Mouse (Mus musculus): ENCODE data around the gene Btrc. TPM values are rescaled to one million over a fixed set of nuclear protein-coding genes. Genes with fewer than 3 reads are reported as not detected.
A peak's percentile ranks its signal among the peaks of the same experiment; 100 is the strongest.

Gene Btrc
- polyA plus RNA-seq, 1 experiment from 2014 or later, result 55.4 TPM

DNA sequence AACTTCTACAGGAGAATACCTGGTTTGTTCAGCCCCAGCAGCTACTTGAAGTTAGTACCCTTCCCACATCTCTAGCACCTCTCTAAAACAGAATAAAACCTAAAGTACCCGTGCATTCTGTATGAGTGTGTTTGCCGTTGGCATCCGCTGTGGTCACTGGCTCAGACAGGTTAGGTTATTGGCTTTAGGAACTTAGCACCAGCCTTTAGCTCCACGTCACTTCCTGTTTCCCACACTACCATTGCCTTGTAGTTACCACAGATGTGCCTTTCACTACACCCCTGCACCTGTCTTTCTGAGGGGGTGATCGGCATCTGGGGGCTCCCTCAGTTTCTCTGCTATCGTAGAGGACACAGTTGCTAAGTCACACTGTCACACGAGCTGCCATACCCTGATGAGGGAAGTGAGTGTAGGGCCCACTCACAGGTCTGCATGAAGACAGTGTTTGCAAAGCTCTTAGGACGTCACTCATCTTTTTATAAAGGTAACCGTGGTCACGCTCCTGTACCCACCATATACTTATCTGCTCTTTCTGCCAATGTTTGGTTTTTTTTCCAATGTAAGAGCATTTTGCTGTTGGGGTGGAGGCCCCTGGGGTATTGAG, 164.5 kb downstream of the Btrc start:
- WGBS, result 92% methylated on average over 10 of the region's 10 CpGs
- Histone ChIP-seq H3K4me1 (peaks cover 7% of the 10 kb centered on the region; the same call in 1 of the 2 replicates), H3K27ac (replicated peaks) (no peak overlapping the region), H3K9me3 (no peaks in the 10 kb centered on the region), H3K36me3 (replicated peaks) (peaks cover 69% of the 10 kb centered on the region), H3K4me3 (no peak overlapping the region), H3K27me3 (replicated peaks; ENCODE audit: low read depth, poor library complexity, severe bottlenecking) (no peaks in the 10 kb centered on the region)
- DNase-seq (ENCODE audit: low spot score), result no peak

DNA sequence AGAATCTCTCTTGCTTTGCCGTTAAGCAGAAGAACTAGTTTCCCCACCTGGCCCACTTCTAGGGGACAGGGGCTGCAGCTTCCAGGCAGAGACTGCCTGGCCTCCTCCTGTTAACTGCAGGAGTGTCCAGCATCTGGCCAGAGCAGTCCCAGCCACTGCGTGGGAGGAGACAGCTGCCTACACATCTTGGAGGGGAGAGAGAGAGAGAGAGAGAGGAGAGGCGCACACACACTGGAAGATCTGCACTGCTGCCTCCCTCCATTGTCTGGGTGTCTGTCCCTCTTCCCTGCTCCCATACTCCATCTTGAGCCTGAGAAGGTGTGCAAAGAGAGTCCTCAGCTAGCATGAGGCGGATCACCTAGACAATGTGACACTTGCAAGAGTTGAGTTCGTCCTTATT, 165.8 kb downstream of the Btrc start:
- no peaks in the 10 kb centered on the region for H3K9me3 ChIP-seq
- H3K27me3 ChIP-seq (replicated peaks; ENCODE audit: low read depth, poor library complexity, severe bottlenecking), result no peaks in the 10 kb centered on the region
- no peak overlapping the region for H3K27ac ChIP-seq (replicated peaks)
- no peak overlapping the region for H3K4me3 ChIP-seq
- WGBS, result 80% methylated on average over 5 of the region's 5 CpGs
- H3K36me3 ChIP-seq (replicated peaks), result peaks cover 56% of the 10 kb centered on the region
- no peak for DNase-seq (ENCODE audit: low spot score)
- peaks cover 9% of the 10 kb centered on the region for H3K4me1 ChIP-seq

DNA sequence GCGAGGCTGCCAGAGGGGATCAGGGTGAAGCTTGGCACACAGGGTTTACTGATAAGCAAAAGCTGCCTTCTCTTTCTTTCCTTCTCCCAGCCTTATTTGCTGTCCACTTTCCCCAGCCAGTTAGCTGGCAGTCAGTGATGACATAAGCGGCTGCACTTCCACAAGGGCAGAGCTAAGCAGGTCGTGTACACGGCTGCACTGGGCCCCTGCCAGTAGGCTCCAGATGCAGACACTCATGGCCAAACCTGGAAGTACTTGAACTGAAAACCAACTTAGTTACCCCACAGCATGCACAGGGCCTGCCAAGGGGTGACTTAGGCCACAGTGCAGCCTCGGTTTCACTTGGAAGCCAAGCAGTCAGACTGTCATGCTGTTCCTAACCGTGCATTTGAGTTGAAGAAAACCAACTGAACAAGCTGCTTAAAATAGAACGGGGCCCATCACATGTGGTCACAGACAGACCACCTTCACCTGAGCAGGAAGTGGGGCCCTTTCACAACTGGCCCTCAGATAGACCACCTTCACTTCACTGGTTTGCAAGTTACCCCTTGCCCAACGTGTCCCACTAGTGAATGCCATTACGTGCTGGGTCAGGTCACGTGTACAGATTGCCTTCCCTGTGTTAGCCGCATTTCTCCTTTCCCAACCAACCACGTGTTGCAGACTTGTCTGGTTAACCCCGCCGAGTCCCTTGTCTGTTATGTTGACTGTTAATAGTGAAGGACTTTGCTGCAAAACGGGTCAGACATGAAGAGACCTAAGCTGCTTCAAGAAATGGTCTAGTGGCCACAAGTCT, 166.9 kb downstream of the Btrc start:
- peaks cover 47% of the 10 kb centered on the region for H3K36me3 ChIP-seq (replicated peaks)
- H3K27me3 ChIP-seq (replicated peaks; ENCODE audit: low read depth, poor library complexity, severe bottlenecking), result no peaks in the 10 kb centered on the region
- WGBS, result 88% methylated on average over 15 of the region's 15 CpGs
- H3K9me3 ChIP-seq, result no peaks in the 10 kb centered on the region
- H3K4me1 ChIP-seq, result peaks cover 19% of the 10 kb centered on the region
- H3K4me3 ChIP-seq, result no peak overlapping the region
- no peak overlapping the region for H3K27ac ChIP-seq (replicated peaks)
- DNase-seq (ENCODE audit: low spot score), result no peak

DNA sequence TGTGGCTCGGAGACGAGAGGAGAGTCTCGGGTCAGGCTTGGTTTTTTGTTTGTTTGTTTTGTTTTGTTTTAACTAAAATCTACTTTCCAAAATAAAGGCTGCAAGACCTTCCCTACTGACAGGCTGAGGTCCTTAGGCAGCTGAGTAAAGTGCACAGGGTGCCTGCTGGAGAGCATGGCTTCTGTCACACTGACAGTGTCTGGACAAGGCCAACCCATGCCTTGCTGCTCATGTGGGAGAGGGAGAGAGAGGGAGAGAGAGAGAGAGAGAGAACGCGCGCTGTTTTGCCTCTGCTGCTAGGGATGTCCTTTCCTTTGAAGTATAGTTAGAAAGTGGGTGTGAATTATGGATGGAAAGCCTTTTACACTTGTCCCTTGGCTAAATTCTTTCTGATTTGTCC, 168.0 kb downstream of the Btrc start:
- no peak for DNase-seq (ENCODE audit: low spot score)
- Histone ChIP-seq H3K9me3 (no peaks in the 10 kb centered on the region), H3K27ac (replicated peaks) (no peak overlapping the region), H3K4me3 (no peak overlapping the region), H3K36me3 (replicated peaks) (peaks cover 40% of the 10 kb centered on the region), H3K27me3 (replicated peaks; ENCODE audit: low read depth, poor library complexity, severe bottlenecking) (peaks cover 7% of the 10 kb centered on the region), H3K4me1 (peaks cover 26% of the 10 kb centered on the region)
- WGBS, result 74% methylated on average over 6 of the region's 6 CpGs

DNA sequence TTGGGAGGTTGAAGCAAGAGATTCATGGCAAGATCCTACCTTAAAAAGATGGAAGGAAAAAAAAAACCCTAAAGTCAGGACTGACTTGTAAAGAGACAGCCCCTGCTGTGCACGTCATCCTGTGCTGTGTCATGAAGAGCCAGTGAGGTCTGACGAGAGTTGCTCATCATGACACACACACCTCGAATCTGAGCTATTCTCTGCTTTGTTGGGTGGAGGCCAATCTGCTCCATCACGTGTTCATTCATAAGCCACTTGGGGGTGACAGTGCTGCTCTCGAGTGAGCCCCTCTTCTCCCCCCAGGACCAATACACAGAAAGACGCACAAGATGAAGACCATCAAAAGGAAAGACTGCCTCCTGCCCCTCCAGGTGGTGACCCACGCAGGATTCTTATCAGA, 170.1 kb downstream of the Btrc start:
- Histone ChIP-seq H3K27ac (replicated peaks) (no peak overlapping the region), H3K4me3 (no peak overlapping the region), H3K9me3 (no peaks in the 10 kb centered on the region), H3K4me1 (peaks cover 23% of the 10 kb centered on the region), H3K36me3 (replicated peaks) (peaks cover 20% of the 10 kb centered on the region), H3K27me3 (replicated peaks; ENCODE audit: low read depth, poor library complexity, severe bottlenecking) (peaks cover 11% of the 10 kb centered on the region)
- WGBS, result 74% methylated on average over 7 of the region's 7 CpGs
- no peak for DNase-seq (ENCODE audit: low spot score)

DNA sequence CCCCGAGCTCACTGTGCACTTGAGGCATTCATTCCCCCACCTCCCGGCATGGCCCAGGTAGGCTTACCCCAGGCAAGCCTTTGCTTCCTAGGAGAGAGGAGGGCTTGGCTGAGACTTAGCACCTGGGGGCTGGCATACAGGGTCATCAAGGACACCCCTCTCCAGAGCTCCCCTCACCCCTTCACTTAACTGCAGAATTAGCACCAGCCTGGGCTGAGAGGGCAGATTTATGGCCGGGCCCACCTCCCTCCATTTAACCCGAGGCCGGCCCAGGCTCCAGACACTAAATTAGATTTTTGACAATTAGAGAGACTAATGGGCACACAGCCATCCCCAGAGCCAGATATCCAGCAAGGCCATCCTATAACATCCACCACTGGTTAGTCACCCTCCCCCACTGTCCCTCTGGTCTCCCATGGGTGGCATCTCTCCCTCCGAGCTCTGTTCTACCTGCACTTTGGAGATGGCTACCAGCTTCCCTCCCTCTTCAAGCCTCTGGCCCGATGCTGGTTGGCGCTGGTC, 171.7 kb downstream of the Btrc start:
- H3K27me3 ChIP-seq (replicated peaks; ENCODE audit: low read depth, poor library complexity, severe bottlenecking), result peaks cover 27% of the 10 kb centered on the region
- no peak overlapping the region for H3K4me3 ChIP-seq
- H3K9me3 ChIP-seq, result no peaks in the 10 kb centered on the region
- H3K4me1 ChIP-seq, result peaks cover 23% of the 10 kb centered on the region
- DNase-seq (ENCODE audit: low spot score), result no peak
- no peak overlapping the region for H3K27ac ChIP-seq (replicated peaks)
- 83% methylated on average over 8 of the region's 8 CpGs for WGBS
- peaks cover 3% of the 10 kb centered on the region; the same call in 1 of the 2 replicates for H3K36me3 ChIP-seq (replicated peaks)

DNA sequence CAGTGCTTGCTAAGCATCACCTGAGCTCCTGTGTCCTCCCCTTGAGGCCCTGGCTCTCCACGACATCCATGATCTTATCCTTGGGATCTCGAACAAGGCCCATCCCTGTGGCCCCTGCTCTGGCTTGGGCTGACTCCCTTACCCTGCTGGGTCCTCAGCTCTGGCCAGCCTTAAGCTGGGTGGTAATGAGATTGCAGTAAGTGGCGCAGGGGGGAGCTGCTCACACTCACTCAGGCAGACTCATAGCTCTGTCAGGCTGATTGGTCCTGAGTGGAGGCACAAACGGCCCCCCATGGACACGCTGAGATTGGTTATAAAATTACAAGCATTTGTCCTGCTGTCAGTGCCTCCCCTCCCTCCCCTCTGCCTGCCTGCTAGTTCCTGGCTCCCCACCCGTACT, 172.4 kb downstream of the Btrc start:
- H3K27me3 ChIP-seq (replicated peaks; ENCODE audit: low read depth, poor library complexity, severe bottlenecking), result peaks cover 34% of the 10 kb centered on the region
- no peaks in the 10 kb centered on the region for H3K9me3 ChIP-seq
- peaks cover 28% of the 10 kb centered on the region for H3K4me1 ChIP-seq

DNA sequence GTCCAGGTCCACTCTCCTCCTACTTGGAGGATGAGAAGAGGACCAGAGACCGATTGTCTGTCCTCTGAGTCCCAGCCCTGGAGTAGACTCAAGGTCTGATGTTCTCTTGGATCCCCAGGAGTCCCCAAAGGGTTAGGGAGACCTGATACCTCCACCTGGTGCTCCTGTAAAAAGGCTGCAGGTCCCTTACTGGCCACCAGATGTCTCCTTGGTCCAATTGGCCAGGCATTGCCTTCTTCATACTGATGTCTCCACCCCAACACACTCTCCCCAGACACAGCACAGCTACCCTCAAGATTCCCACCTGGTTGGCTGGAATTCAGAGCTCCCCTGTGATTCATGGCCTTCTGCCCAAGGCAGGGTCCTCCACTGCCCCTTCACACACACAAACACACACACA, 174.0 kb downstream of the Btrc start:
- no peak overlapping the region for H3K27ac ChIP-seq (replicated peaks)
- peaks cover 36% of the 10 kb centered on the region for H3K4me1 ChIP-seq
- 39% methylated on average over 1 of the region's 1 CpGs for WGBS
- no peaks in the 10 kb centered on the region for H3K36me3 ChIP-seq (replicated peaks)
- H3K9me3 ChIP-seq, result no peaks in the 10 kb centered on the region
- peaks cover 50% of the 10 kb centered on the region for H3K27me3 ChIP-seq (replicated peaks; ENCODE audit: low read depth, poor library complexity, severe bottlenecking)
- no peak overlapping the region for H3K4me3 ChIP-seq
- peak; percentile 42 for DNase-seq (ENCODE audit: low spot score)

More for the DNA sequence above, 172.4 kb downstream of the Btrc start:
- no peak for DNase-seq (ENCODE audit: low spot score)
- Histone ChIP-seq H3K4me3 (no peak overlapping the region), H3K36me3 (replicated peaks) (no peaks in the 10 kb centered on the region), H3K27ac (replicated peaks) (no peak overlapping the region)
- 62% methylated on average over 6 of the region's 6 CpGs for WGBS

DNA sequence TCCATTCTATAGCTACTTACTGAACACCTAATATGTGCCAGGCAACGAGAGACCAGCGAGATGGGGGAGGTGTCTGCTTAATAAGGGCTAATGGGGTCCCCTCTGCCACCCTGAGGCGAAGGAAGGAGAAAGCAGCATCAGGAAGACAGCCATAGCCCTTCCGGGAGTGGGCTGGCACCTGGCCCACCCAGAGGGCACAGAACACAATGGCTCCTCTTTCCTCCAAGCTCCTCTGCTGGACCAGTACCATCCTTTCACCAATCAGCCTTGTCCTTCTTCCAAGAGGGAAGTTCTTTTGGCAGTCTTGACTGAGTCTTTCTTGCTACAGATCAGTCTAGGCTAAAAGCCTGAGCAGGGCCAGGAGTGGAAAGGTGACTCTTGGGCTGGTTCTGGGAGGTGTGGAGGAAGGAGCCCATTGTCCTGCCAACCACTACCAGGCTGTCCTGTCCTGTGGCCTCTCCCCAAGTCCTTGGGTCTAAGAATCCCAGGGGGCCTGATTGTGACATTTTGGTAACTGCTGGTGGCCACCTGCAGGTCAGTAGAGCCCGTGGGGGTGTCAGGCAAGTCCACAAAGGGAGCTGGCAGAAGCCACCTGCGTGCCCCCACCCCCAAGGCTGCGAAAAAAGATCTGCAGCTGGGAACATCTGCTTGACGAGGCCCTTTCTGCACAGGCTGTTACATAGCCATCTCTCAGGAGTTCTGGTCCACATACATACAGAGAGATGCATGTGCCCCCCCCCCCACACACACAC, 177.3 kb downstream of the Btrc start:
- Histone ChIP-seq H3K4me1 (peaks cover 35% of the 10 kb centered on the region), H3K9me3 (no peaks in the 10 kb centered on the region), H3K27me3 (replicated peaks; ENCODE audit: low read depth, poor library complexity, severe bottlenecking) (peaks cover 79% of the 10 kb centered on the region), H3K27ac (replicated peaks) (peak overlapping the region; percentile 70), H3K4me3 (peak overlapping the region; percentile 60), H3K36me3 (replicated peaks) (no peaks in the 10 kb centered on the region)
- no peak for DNase-seq (ENCODE audit: low spot score)
- WGBS, result 24% methylated on average over 8 of the region's 8 CpGs

DNA sequence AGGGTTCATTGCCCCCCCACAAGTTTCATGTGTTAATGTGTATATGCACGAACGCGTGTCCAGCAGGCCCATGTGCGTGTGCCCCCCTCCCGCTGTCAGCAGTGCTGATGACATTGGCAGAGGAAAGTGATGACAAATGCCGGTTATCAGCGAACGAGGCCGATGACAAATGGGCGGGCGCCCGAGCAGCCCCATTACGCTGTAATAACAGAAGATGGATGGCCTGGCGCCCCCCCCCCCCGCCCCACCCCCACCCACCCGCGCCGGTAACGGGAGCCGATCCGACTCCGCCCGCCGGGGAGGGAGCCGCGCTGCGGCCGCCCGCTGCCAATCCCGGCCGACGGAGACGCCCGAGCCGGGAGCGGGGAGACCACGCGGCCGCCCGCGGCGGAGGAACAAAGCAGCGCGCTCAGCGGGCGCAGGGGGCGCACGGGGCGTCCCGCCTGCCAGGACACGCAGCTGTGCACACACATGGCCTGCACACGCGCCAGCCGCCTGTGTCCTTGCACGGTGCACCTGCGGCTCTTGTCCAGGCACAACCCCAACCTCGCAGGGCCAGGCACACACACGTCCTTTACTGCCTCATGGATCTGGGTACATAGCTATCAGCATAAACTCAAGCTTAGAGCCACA, 178.0 kb downstream of the Btrc start:
- peak; percentile 82 for DNase-seq (ENCODE audit: low spot score)
- no peaks in the 10 kb centered on the region for H3K36me3 ChIP-seq (replicated peaks)
- H3K4me1 ChIP-seq, result peaks cover 32% of the 10 kb centered on the region
- H3K9me3 ChIP-seq, result no peaks in the 10 kb centered on the region
- peak overlapping the region; percentile 70 for H3K27ac ChIP-seq (replicated peaks)
- WGBS, result under 1% methylated on average over 52 of the region's 58 CpGs
- peak overlapping the region; percentile 60 for H3K4me3 ChIP-seq
- peaks cover 83% of the 10 kb centered on the region for H3K27me3 ChIP-seq (replicated peaks; ENCODE audit: low read depth, poor library complexity, severe bottlenecking)

DNA sequence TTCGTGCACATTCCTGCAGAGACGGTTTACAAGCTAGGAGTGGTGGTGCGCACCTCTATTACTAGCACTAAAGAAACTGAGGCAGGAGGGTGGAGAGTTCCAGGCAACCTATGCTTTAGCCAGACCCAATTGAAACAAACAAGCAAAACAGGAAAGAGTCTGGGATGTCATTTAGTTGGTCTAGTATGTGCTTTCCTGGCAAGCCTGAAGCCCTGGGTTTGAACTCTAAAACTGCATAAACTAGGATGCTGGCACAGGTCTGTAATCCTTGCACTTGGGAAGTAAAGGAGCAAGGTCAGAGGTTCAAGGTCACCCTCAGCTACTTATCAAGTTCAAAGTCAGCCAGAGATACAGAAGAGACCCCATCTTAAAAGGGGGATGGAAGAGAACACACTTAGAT, 178.5 kb downstream of the Btrc start:
- DNase-seq (ENCODE audit: low spot score), result no peak
- no peaks in the 10 kb centered on the region for H3K9me3 ChIP-seq
- H3K36me3 ChIP-seq (replicated peaks), result no peaks in the 10 kb centered on the region
- WGBS, result 16% methylated on average over 3 of the region's 3 CpGs
- peak overlapping the region; percentile 60 for H3K4me3 ChIP-seq
- peak overlapping the region; percentile 70 for H3K27ac ChIP-seq (replicated peaks)
- peaks cover 88% of the 10 kb centered on the region for H3K27me3 ChIP-seq (replicated peaks; ENCODE audit: low read depth, poor library complexity, severe bottlenecking)
- peaks cover 34% of the 10 kb centered on the region for H3K4me1 ChIP-seq

Data from embryonic facial prominence, embryonic 10.5 days (tissue).